Mouse (Mus musculus): ENCODE results near the gene Rhox4c. TPM values are rescaled to one million over a fixed set of nuclear protein-coding genes. Genes with fewer than 3 reads are reported as not detected.
"Not testable (repeated sequence)": the region's sequence is repeated elsewhere in the genome, so short reads cannot be mapped to it uniquely, and the experiment has no call there.

Gene Rhox4c
- polyA plus RNA-seq (2012): not detected in 2 replicates

DNA sequence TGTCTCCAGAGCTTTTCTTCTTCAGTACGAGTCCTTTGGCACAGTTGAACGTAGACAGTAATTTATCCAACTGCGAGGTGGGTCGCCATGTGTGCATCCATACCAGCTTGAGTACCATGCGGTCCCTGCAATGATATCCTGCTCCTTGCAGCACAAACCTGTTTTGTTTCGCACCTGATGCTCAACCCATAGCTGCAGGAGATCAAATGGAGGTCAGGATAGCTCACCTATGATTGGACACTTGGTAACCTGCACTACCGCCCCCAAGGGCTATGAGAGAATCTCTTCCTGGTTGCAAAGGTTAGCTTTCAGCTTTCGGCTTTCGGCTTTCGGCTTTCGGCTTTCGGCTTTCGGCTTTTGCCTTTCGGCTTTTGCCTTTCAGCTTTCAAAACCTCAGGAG is at the start of gene Rhox4c:
Gene Rhox4c, plus strand, starts transcription at position 301 of the 400 bp plus-strand sequence.
- not testable (repeated sequence) for H3K4me3 ChIP-seq (replicated peaks); H3K27me3 ChIP-seq (ENCODE audit: control insufficient read depth); H3K9me3 ChIP-seq (ENCODE audit: control insufficient read depth, low read length); H3K4me1 ChIP-seq (ENCODE audit: control insufficient read depth); H3K36me3 ChIP-seq (ENCODE audit: control insufficient read depth)

DNA sequence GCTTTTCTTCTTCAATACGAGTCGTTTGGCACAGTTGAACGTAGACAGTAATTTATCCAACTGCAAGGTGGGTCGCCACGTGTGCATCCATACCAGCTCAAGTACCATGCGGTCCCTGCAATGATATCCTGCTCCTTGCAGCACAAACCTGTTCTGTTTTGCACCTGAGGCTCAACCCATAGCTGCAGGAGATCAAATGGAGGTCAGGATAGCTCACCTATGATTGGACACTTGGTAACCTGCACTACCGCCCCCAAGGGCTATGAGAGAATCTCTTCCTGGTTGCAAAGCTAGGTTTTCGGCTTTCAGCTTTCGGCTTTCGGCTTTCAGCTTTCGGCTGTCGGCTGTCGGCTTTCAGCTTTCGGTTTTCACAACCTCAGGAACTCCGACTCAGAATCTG is 47.9 kb upstream of the Rhox4c start, which contains the start of gene Rhox4b:
Gene Rhox4b, plus strand, starts transcription at position 301 of the 400 bp plus-strand sequence.
- not testable (repeated sequence) for H3K36me3 ChIP-seq (ENCODE audit: control insufficient read depth); H3K27me3 ChIP-seq (ENCODE audit: control insufficient read depth); H3K4me3 ChIP-seq (replicated peaks); H3K4me1 ChIP-seq (ENCODE audit: control insufficient read depth); H3K9me3 ChIP-seq (ENCODE audit: control insufficient read depth, low read length)

DNA sequence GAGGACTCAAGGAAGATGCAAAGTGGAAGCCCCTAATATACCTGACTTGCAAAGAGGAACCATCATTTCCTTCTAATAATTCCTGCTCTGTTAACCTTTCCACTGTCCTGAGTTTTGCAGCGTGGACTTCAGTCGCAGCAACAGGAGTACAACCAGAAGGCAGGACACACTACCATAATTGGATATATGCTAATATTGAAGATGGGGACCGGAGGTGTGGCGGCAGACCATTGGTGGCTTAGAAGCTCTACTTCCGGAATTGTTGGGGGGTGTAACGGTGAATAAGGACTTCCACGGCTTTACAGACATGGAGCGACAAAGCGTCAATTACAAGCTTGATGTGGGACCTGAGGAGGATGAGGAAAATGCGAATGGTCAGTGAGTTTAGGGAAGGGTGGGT is 26.8 kb upstream of the Rhox4c start, which contains the start of gene Rhox2c:
Gene Rhox2c, plus strand, starts transcription at position 301 of the 400 bp plus-strand sequence.
- not testable (repeated sequence) for H3K4me3 ChIP-seq (replicated peaks); H3K4me1 ChIP-seq (ENCODE audit: control insufficient read depth); H3K36me3 ChIP-seq (ENCODE audit: control insufficient read depth); H3K27me3 ChIP-seq (ENCODE audit: control insufficient read depth); H3K9me3 ChIP-seq (ENCODE audit: control insufficient read depth, low read length)

DNA sequence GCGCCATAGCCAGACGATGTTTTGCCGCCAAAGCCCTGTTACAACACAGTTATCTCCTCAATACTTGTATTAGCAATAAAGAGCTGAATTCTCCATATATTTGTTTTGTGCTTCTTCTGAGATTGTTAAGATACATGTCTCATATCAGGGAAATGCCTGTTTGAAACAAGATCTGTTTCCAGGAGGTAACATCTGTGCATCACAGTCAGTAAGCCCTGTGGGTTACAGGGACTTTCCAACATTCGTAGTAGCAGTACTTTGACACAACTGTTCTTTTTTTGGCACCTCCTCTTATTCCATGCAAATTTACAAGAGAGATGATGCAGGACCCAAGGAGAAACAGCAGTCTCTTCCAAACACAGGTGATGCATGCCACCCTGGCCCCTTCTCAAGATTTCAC is 21.9 kb upstream of the Rhox4c start, which contains the start of gene Rhox3c:
Gene Rhox3c, plus strand, starts transcription at position 301 of the 400 bp plus-strand sequence.
- not testable (repeated sequence) for H3K27me3 ChIP-seq (ENCODE audit: control insufficient read depth)

DNA sequence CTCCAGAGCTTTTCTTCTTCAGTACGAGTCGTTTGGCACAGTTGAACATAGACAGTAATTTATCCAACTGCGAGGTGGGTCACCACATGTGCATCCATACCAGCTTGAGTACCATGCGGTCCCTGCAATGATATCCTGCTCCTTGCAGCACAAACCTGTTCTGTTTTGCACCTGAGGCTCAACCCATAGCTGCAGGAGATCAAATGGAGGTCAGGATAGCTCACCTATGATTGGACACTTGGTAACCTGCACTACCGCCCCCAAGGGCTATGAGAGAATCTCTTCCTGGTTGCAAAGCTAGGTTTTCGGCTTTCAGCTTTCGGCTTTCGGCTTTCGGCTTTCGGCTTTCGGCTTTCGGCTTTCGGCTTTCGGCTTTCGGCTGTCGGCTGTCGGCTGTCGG is 33.9 kb downstream of the Rhox4c start, which contains the start of gene Rhox4d:
Gene Rhox4d, plus strand, starts transcription at position 301 of the 400 bp plus-strand sequence.
- not testable (repeated sequence) for H3K36me3 ChIP-seq (ENCODE audit: control insufficient read depth)

More for the DNA sequence above, 21.9 kb upstream of the Rhox4c start, which contains the start of gene Rhox3c:
- not testable (repeated sequence) for H3K9me3 ChIP-seq (ENCODE audit: control insufficient read depth, low read length); H3K36me3 ChIP-seq (ENCODE audit: control insufficient read depth); H3K4me3 ChIP-seq (replicated peaks); H3K4me1 ChIP-seq (ENCODE audit: control insufficient read depth)

DNA sequence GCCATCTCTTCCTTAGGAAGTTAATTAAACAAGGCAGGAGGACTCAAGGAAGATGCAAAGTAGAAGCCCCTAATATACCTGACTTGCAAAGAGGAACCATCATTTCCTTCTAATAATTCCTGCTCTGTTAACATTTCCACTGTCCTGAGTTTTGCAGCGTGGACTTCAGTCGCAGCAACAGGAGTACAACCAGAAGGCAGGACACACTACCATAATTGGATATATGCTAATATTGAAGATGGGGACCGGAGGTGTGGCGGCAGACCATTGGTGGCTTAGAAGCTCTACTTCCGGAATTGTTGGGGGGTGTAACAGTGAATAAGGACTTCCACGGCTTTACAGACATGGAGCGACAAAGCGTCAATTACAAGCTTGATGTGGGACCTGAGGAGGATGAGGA is 50.0 kb downstream of the Rhox4c start, which contains the start of gene Rhox2e:
Gene Rhox2e, plus strand, starts transcription at position 301 of the 400 bp plus-strand sequence.
- H3K4me3 ChIP-seq (replicated peaks); H3K4me1 ChIP-seq (ENCODE audit: control insufficient read depth); H3K9me3 ChIP-seq (ENCODE audit: control insufficient read depth, low read length); H3K36me3 ChIP-seq (ENCODE audit: control insufficient read depth); H3K27me3 ChIP-seq (ENCODE audit: control insufficient read depth): not testable (repeated sequence)

More for the DNA sequence above, 33.9 kb downstream of the Rhox4c start, which contains the start of gene Rhox4d:
- H3K9me3 ChIP-seq (ENCODE audit: control insufficient read depth, low read length); H3K4me1 ChIP-seq (ENCODE audit: control insufficient read depth); H3K4me3 ChIP-seq (replicated peaks); H3K27me3 ChIP-seq (ENCODE audit: control insufficient read depth): not testable (repeated sequence)

Other genes with a start within 250 kb of the Rhox4c start
- gene Rhox2a, start 235.4 kb upstream of the Rhox4c start, polyA plus RNA-seq (2012): not detected in 2 replicates
- not detected in 2 replicates for gene Rhox3a, start 230.4 kb upstream of the Rhox4c start, polyA plus RNA-seq (2012)
- gene Rhox4a, start 215.0 kb upstream of the Rhox4c start, polyA plus RNA-seq (2012): not detected in 2 replicates
- not detected in 2 replicates for gene Rhox3a2, start 100.3 kb upstream of the Rhox4c start, polyA plus RNA-seq (2012)
- not detected in 2 replicates for gene Rhox4a2, start 89.5 kb upstream of the Rhox4c start, polyA plus RNA-seq (2012)
- gene Rhox2b, start 68.3 kb upstream of the Rhox4c start, polyA plus RNA-seq (2012): not detected in 2 replicates
- gene Rhox4b, start 47.8 kb upstream of the Rhox4c start, polyA plus RNA-seq (2012): not detected in 2 replicates
- gene Rhox2c, start 26.7 kb upstream of the Rhox4c start, polyA plus RNA-seq (2012): not detected in 2 replicates
- not detected in 2 replicates for gene Rhox3c, start 21.8 kb upstream of the Rhox4c start, polyA plus RNA-seq (2012)
- gene Rhox2d, start 13.1 kb downstream of the Rhox4c start, polyA plus RNA-seq (2012): not detected in 2 replicates
- gene Rhox4d, start 34.0 kb downstream of the Rhox4c start, polyA plus RNA-seq (2012): not detected in 2 replicates
- not detected in 2 replicates for gene Rhox2e, start 50.1 kb downstream of the Rhox4c start, polyA plus RNA-seq (2012)
- gene Rhox3e, start 61.7 kb downstream of the Rhox4c start, polyA plus RNA-seq (2012): not detected in 2 replicates
- gene Rhox4e, start 77.1 kb downstream of the Rhox4c start, polyA plus RNA-seq (2012): not detected in 2 replicates
- gene Rhox2f, start 91.1 kb downstream of the Rhox4c start, polyA plus RNA-seq (2012): not detected in 2 replicates
- gene Rhox3f, start 100.7 kb downstream of the Rhox4c start, polyA plus RNA-seq (2012): not detected in 2 replicates
- not detected in 2 replicates for gene Rhox4f, start 127.4 kb downstream of the Rhox4c start, polyA plus RNA-seq (2012)
- not detected in 2 replicates for gene Rhox3g, start 148.3 kb downstream of the Rhox4c start, polyA plus RNA-seq (2012)
- gene Rhox2g, start 163.1 kb downstream of the Rhox4c start, polyA plus RNA-seq (2012): not detected in 2 replicates
- not detected in 2 replicates for gene Rhox4g, start 171.0 kb downstream of the Rhox4c start, polyA plus RNA-seq (2012)
- gene Rhox3h, start 188.4 kb downstream of the Rhox4c start, polyA plus RNA-seq (2012): not detected in 2 replicates
- gene Rhox2h, start 192.9 kb downstream of the Rhox4c start, polyA plus RNA-seq (2012): not detected in 2 replicates